Mouse (Mus musculus): ENCODE measurements around the gene Ppp1r14c. TPM values are rescaled to one million over a fixed set of nuclear protein-coding genes. Genes with fewer than 3 reads are reported as not detected.

Ppp1r14c gene
- polyA plus RNA-seq, 1 experiment = 0.38 TPM

- Histone ChIP-seq H3K36me3 (ENCODE audit: control insufficient read depth, insufficient read depth, low read length) (no peaks in the 10 kb centered on the region), H3K27ac (ENCODE audit: insufficient read depth, low read depth, low read length) (no peak overlapping the region), H3K4me1 (ENCODE audit: control insufficient read depth, insufficient read depth, insufficient read length, low read length) (no peaks in the 10 kb centered on the region), H3K4me3 (ENCODE audit: low read depth, low read length) (no peak overlapping the region), H3K27me3 (ENCODE audit: control insufficient read depth, insufficient read depth, low read length) (no peaks in the 10 kb centered on the region)
- no peak for TF ChIP-seq CTCF (IDR thresholded peaks at IDR 0.05; ENCODE audit: extremely low read depth, insufficient read length, insufficient replicate concordance, low read depth, low read length)
- TF ChIP-seq POLR2A (IDR thresholded peaks at IDR 0.05; ENCODE audit: low read depth, low read length) = no peak
- whole genome bisulfite sequencing = 41% methylated on average over 5 of the region's 5 CpGs
Measured at GRCm38 (mm10) chr10:3345706-3346105, 20.2 kb upstream of the Ppp1r14c start.

GRCm38 (mm10) chr10:3359531-3359930 is 6.3 kb upstream of the Ppp1r14c start:
- H3K27ac ChIP-seq (ENCODE audit: insufficient read depth, low read depth, low read length) = no peak overlapping the region
- no peak overlapping the region for H3K4me3 ChIP-seq (ENCODE audit: low read depth, low read length)
- no peaks in the 10 kb centered on the region for H3K36me3 ChIP-seq (ENCODE audit: control insufficient read depth, insufficient read depth, low read length)
- no peak for TF ChIP-seq CTCF (IDR thresholded peaks at IDR 0.05; ENCODE audit: extremely low read depth, insufficient read length, insufficient replicate concordance, low read depth, low read length)
- TF ChIP-seq POLR2A (IDR thresholded peaks at IDR 0.05; ENCODE audit: low read depth, low read length) = no peak
- 63% methylated on average over 1 of the region's 1 CpGs for WGBS
- H3K27me3 ChIP-seq (ENCODE audit: control insufficient read depth, insufficient read depth, low read length) = no peaks in the 10 kb centered on the region
- no peaks in the 10 kb centered on the region for H3K4me1 ChIP-seq (ENCODE audit: control insufficient read depth, insufficient read depth, insufficient read length, low read length)

GRCm38 (mm10) chr10:3365671-3366035 is 204 bp upstream of the Ppp1r14c start:
- Histone ChIP-seq H3K27ac (ENCODE audit: insufficient read depth, low read depth, low read length) (no peak overlapping the region), H3K4me1 (ENCODE audit: control insufficient read depth, insufficient read depth, insufficient read length, low read length) (no peaks in the 10 kb centered on the region; the same call in 1 of the 2 replicates), H3K4me3 (ENCODE audit: low read depth, low read length) (no peak overlapping the region), H3K27me3 (ENCODE audit: control insufficient read depth, insufficient read depth, low read length) (peaks cover 8% of the 10 kb centered on the region), H3K36me3 (ENCODE audit: control insufficient read depth, insufficient read depth, low read length) (no peaks in the 10 kb centered on the region)
- TF ChIP-seq POLR2A (IDR thresholded peaks at IDR 0.05; ENCODE audit: low read depth, low read length) (no peak), CTCF (IDR thresholded peaks at IDR 0.05; ENCODE audit: extremely low read depth, insufficient read length, insufficient replicate concordance, low read depth, low read length) (no peak)
- 34% methylated on average over 5 of the region's 5 CpGs for WGBS

- no peaks in the 10 kb centered on the region; the same call in 1 of the 2 replicates for H3K4me1 ChIP-seq (ENCODE audit: control insufficient read depth, insufficient read depth, insufficient read length, low read length)
- no peak for TF ChIP-seq CTCF (IDR thresholded peaks at IDR 0.05; ENCODE audit: extremely low read depth, insufficient read length, insufficient replicate concordance, low read depth, low read length)
- no peak for TF ChIP-seq POLR2A (IDR thresholded peaks at IDR 0.05; ENCODE audit: low read depth, low read length)
- peak overlapping the region; percentile 60 for H3K4me3 ChIP-seq (ENCODE audit: low read depth, low read length)
- H3K27ac ChIP-seq (ENCODE audit: insufficient read depth, low read depth, low read length) = no peak overlapping the region
- no peaks in the 10 kb centered on the region for H3K36me3 ChIP-seq (ENCODE audit: control insufficient read depth, insufficient read depth, low read length)
- H3K27me3 ChIP-seq (ENCODE audit: control insufficient read depth, insufficient read depth, low read length) = peaks cover 8% of the 10 kb centered on the region
- WGBS = 4% methylated on average over 26 of the region's 26 CpGs
Measured at GRCm38 (mm10) chr10:3366870-3367431, 1.1 kb downstream of the Ppp1r14c start.

GRCm38 (mm10) chr10:3367440-3367839 is 1.6 kb downstream of the Ppp1r14c start:
- WGBS = 32% methylated on average over 11 of the region's 11 CpGs
- no peaks in the 10 kb centered on the region; the same call in 1 of the 2 replicates for H3K4me1 ChIP-seq (ENCODE audit: control insufficient read depth, insufficient read depth, insufficient read length, low read length)
- peak overlapping the region; percentile 60; the same call in 1 of the 2 replicates for H3K4me3 ChIP-seq (ENCODE audit: low read depth, low read length)
- H3K27me3 ChIP-seq (ENCODE audit: control insufficient read depth, insufficient read depth, low read length) = peaks cover 8% of the 10 kb centered on the region
- no peak overlapping the region for H3K27ac ChIP-seq (ENCODE audit: insufficient read depth, low read depth, low read length)
- H3K36me3 ChIP-seq (ENCODE audit: control insufficient read depth, insufficient read depth, low read length) = no peaks in the 10 kb centered on the region
- TF ChIP-seq POLR2A (IDR thresholded peaks at IDR 0.05; ENCODE audit: low read depth, low read length) (no peak), CTCF (IDR thresholded peaks at IDR 0.05; ENCODE audit: extremely low read depth, insufficient read length, insufficient replicate concordance, low read depth, low read length) (no peak)

- Histone ChIP-seq H3K4me3 (ENCODE audit: low read depth, low read length) (no peak overlapping the region), H3K27ac (ENCODE audit: insufficient read depth, low read depth, low read length) (no peak overlapping the region), H3K4me1 (ENCODE audit: control insufficient read depth, insufficient read depth, insufficient read length, low read length) (no peaks in the 10 kb centered on the region), H3K27me3 (ENCODE audit: control insufficient read depth, insufficient read depth, low read length) (no peaks in the 10 kb centered on the region), H3K36me3 (ENCODE audit: control insufficient read depth, insufficient read depth, low read length) (no peaks in the 10 kb centered on the region)
- 28% methylated on average over 3 of the region's 3 CpGs for WGBS
- TF ChIP-seq POLR2A (IDR thresholded peaks at IDR 0.05; ENCODE audit: low read depth, low read length) (no peak), CTCF (IDR thresholded peaks at IDR 0.05; ENCODE audit: extremely low read depth, insufficient read length, insufficient replicate concordance, low read depth, low read length) (no peak)
Measured at GRCm38 (mm10) chr10:3383176-3383575, 17.3 kb downstream of the Ppp1r14c start.

GRCm38 (mm10) chr10:3392251-3392650 is 26.4 kb downstream of the Ppp1r14c start:
- Histone ChIP-seq H3K4me1 (ENCODE audit: control insufficient read depth, insufficient read depth, insufficient read length, low read length) (no peaks in the 10 kb centered on the region), H3K36me3 (ENCODE audit: control insufficient read depth, insufficient read depth, low read length) (no peaks in the 10 kb centered on the region), H3K4me3 (ENCODE audit: low read depth, low read length) (no peak overlapping the region), H3K27me3 (ENCODE audit: control insufficient read depth, insufficient read depth, low read length) (no peaks in the 10 kb centered on the region), H3K27ac (ENCODE audit: insufficient read depth, low read depth, low read length) (no peak overlapping the region)
- WGBS = 73% methylated on average over 4 of the region's 4 CpGs
- TF ChIP-seq CTCF (IDR thresholded peaks at IDR 0.05; ENCODE audit: extremely low read depth, insufficient read length, insufficient replicate concordance, low read depth, low read length) = no peak
- no peak for TF ChIP-seq POLR2A (IDR thresholded peaks at IDR 0.05; ENCODE audit: low read depth, low read length)

All from small intestine, adult 2 months (tissue).